Mouse (Mus musculus): ENCODE results near the gene Lrrc46.

Gene Lrrc46

GRCm38 (mm10) chr11:97049492-97050085 is 8.4 kb upstream of the Lrrc46 start:
- DNase-seq (ENCODE audit: low read depth in 2 of 2, low spot score in 2 of 2) = no peak

GRCm38 (mm10) chr11:97048090-97048650 is 7.0 kb upstream of the Lrrc46 start:
- no peak for DNase-seq (ENCODE audit: low read depth in 2 of 2, low spot score in 2 of 2)

- DNase-seq (ENCODE audit: low read depth in 2 of 2, low spot score in 2 of 2) = no peak
These were observed 4.7 kb upstream of the Lrrc46 start for GRCm38 (mm10) chr11:97045861-97046260.

- no peak for DNase-seq (ENCODE audit: low read depth in 2 of 2, low spot score in 2 of 2)
These were observed 3.7 kb upstream of the Lrrc46 start for GRCm38 (mm10) chr11:97044902-97045301.

- DNase-seq (ENCODE audit: low read depth in 2 of 2, low spot score in 2 of 2) = no peak
These were observed 746 bp downstream of the Lrrc46 start for GRCm38 (mm10) chr11:97040301-97041021.

GRCm38 (mm10) chr11:97038881-97039280 is 2.3 kb downstream of the Lrrc46 start:
- no peak for DNase-seq (ENCODE audit: low read depth in 2 of 2, low spot score in 2 of 2)

GRCm38 (mm10) chr11:97036141-97036540 is 5.1 kb downstream of the Lrrc46 start:
- no peak for DNase-seq (ENCODE audit: low read depth in 2 of 2, low spot score in 2 of 2)

GRCm38 (mm10) chr11:97033781-97034180 is 7.4 kb downstream of the Lrrc46 start:
- DNase-seq (ENCODE audit: low read depth in 2 of 2, low spot score in 2 of 2) = no peak

GRCm38 (mm10) chr11:97032499-97032898 is 8.7 kb downstream of the Lrrc46 start:
- no peak for DNase-seq (ENCODE audit: low read depth in 2 of 2, low spot score in 2 of 2)

GRCm38 (mm10) chr11:97031977-97032376 is 9.2 kb downstream of the Lrrc46 start:
- no peak for DNase-seq (ENCODE audit: low read depth in 2 of 2, low spot score in 2 of 2)

- no peak for DNase-seq (ENCODE audit: low read depth in 2 of 2, low spot score in 2 of 2)
These were observed 10.8 kb downstream of the Lrrc46 start for GRCm38 (mm10) chr11:97030426-97030825.

GRCm38 (mm10) chr11:97029686-97030417 is 11.4 kb downstream of the Lrrc46 start, which contains the start of gene Scrn2:
Gene Scrn2 (plus strand): TSS chr11:97029938.
- peak; percentile 78 to 89 for DNase-seq (ENCODE audit: low read depth in 2 of 2, low spot score in 2 of 2)

GRCm38 (mm10) chr11:97025721-97026344 is 15.4 kb downstream of the Lrrc46 start:
- DNase-seq (ENCODE audit: low read depth in 2 of 2, low spot score in 2 of 2) = peak; percentile 87 to 94

- DNase-seq (ENCODE audit: low read depth in 2 of 2, low spot score in 2 of 2) = no peak
These were observed 16.2 kb downstream of the Lrrc46 start for GRCm38 (mm10) chr11:97024977-97025376.

- DNase-seq (ENCODE audit: low read depth in 2 of 2, low spot score in 2 of 2) = peak; percentile 74 to 82
These were observed 19.2 kb downstream of the Lrrc46 start for GRCm38 (mm10) chr11:97021873-97022484.

- DNase-seq (ENCODE audit: low read depth in 2 of 2, low spot score in 2 of 2) = peak in 1 of 2 experiments; percentile 17
These were observed 20.0 kb downstream of the Lrrc46 start for GRCm38 (mm10) chr11:97021121-97021765.

GRCm38 (mm10) chr11:97019345-97019708 is 21.9 kb downstream of the Lrrc46 start:
- DNase-seq (ENCODE audit: low read depth in 2 of 2, low spot score in 2 of 2) = no peak

- DNase-seq (ENCODE audit: low read depth in 2 of 2, low spot score in 2 of 2) = peak in 1 of 2 experiments; percentile 33
These were observed 22.4 kb downstream of the Lrrc46 start for GRCm38 (mm10) chr11:97018583-97019344.

All from CD8-positive naive resting alpha-beta T cell, adult 2 months (primary cell).